Mouse (Mus musculus) embryonic facial prominence, embryonic 14.5 days (tissue): ENCODE measurements around the gene Glo1. TPM values are rescaled to one million over a fixed set of nuclear protein-coding genes. Genes with fewer than 3 reads are reported as not detected.
"Not testable (repeated sequence)": the region's sequence is repeated elsewhere in the genome, so short reads cannot be mapped to it uniquely, and the experiment has no call there.

Experiments used
- ATAC-seq: fragments of 200-750 bp; cut with Nextera tagmentation; 2 replicates; pipeline ENCODE4 v1.8.0; 2017; ENCODE audit warnings: low read depth, moderate number of reproducible peaks, moderate TSS enrichment
- DNase-seq: peaks from one replicate; pipeline ENCODE4 v3.0.0-alpha.2; 2015; ENCODE audit warnings: low spot score
- H3K27ac ChIP-seq: fragments of 300-500 bp; sonication (generic); replicated peaks from 2 replicates; pipeline ENCODE4 v1.5.1; 2014; ENCODE audit warnings: low read depth, mild to moderate bottlenecking, low read length, moderate library complexity
- H3K27me3 ChIP-seq: fragments of 300-500 bp; sonication (generic); replicated peaks from 2 replicates; pipeline ENCODE4 v1.6.1; 2014; ENCODE audit warnings: low read length; ENCODE audit not compliant: control insufficient read depth, insufficient read depth
- H3K36me3 ChIP-seq: fragments of 300-500 bp; sonication (generic); 2 replicates; pipeline ENCODE4 v1.6.1; 2014; ENCODE audit warnings: low read length, mixed read lengths; ENCODE audit not compliant: control insufficient read depth, insufficient read depth
- H3K4me1 ChIP-seq: fragments of 300-500 bp; sonication (generic); 2 replicates; pipeline ENCODE4 v1.6.1; 2014; ENCODE audit warnings: antibody characterized with exemption, low read length; ENCODE audit not compliant: control insufficient read depth, insufficient read depth
- H3K4me2 ChIP-seq: fragments of 300-500 bp; sonication (generic); 2 replicates; pipeline ENCODE4 v1.6.1; 2014; ENCODE audit warnings: low read depth, mild to moderate bottlenecking, low read length, moderate library complexity, mixed read lengths
- H3K4me3 ChIP-seq: fragments of 300-500 bp; sonication (generic); 2 replicates; pipeline ENCODE4 v1.5.1; 2014; ENCODE audit warnings: low read depth, mild to moderate bottlenecking, low read length
- H3K9ac ChIP-seq: fragments of 300-500 bp; sonication (generic); 2 replicates; pipeline ENCODE4 v1.6.1; 2014; ENCODE audit warnings: low read depth, mild to moderate bottlenecking, low read length, moderate library complexity, mixed read lengths
- H3K9me3 ChIP-seq: fragments of 300-500 bp; sonication (generic); 2 replicates; pipeline ENCODE4 v1.6.1; 2016; ENCODE audit warnings: low read length; ENCODE audit not compliant: control insufficient read depth
- WGBS: fragments of 180-500 bp; shearing (Covaris S2); extraction: QIAGEN DNeasy Blood & Tissue Kit; methylation state at CpG from one replicate; pipeline ENCODE4 v1.1.7; 2014; 5-methylcytosine and 5-hydroxymethylcytosine counted together
- polyA plus RNA-seq: library from polyadenylated mRNA; unstranded; fragments of >200 nt; fragmentation: Nextera tagmentation; extraction: Ambion mirVana; gene quantifications from 2 replicates; pipeline ENCODE4 v1.2.1, GENCODE M21; 2014

The Glo1 gene
- polyA plus RNA-seq: 214 and 221 TPM in 2 replicates

DNA sequence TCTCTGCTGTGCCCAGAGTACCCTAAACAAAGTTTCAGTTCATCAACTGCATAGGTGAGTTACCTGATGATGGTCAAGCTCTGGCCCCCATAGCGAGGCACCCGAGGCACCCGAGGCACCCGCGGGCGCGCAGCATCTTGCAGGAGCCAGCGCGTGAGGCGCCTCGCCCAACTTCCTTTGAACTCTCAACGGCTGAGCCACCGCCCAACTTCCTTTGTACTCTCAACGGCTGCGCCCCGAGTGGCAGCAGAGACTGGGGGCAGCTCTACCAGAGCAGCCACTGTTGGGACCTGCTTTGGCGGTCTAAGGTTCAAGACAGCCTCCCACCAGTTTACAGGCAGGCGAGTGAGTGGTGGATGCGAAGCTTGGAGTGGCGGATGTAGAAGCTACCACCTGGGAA, at the start of gene Glo1:
TSS of gene Glo1 (minus strand) at position 153 of the 400 bp plus-strand sequence.
- not testable (repeated sequence) for DNase-seq, H3K36me3 ChIP-seq
- WGBS: no CpG with 5 or more reads among the region's 20 CpGs

DNA sequence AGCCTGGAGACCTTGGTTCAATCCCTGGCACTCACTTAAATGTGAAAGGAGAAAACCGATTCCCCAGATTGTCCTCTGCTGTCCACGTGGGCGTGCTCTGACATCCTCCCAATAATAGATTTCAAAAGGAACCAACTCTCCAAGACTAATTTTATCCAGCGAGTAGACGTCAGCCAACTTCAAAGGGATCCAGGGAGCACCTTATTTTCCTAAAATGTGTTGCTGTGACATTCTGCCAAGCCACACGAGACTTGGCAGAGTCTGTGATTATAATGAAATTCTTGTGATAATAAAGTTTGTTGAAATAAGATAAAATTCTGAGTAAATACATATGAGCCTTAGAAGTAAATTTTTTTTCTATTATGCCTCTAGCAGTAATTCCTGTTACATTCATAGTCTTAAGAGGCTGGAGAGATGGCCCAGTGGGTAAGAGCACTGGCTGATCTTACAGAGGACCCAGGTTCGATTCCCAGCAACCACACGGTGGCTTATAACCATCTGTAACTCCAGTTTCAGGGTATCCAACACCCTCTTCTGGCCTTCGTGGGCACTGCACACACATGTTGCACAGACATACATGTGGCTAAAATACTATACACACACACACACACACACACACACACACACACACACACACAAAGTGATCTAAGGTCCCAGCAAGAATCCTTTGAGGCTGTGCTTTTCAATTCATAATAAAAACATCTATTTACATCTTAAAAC, 48.5 kb upstream of the Glo1 start:
- Histone ChIP-seq H3K27me3 (no peaks in the 10 kb centered on the region), H3K9me3 (no peaks in the 10 kb centered on the region), H3K9ac (no peak overlapping the region), H3K36me3 (no peaks in the 10 kb centered on the region), H3K4me2 (no peak overlapping the region), H3K4me1 (no peaks in the 10 kb centered on the region), H3K4me3 (no peak overlapping the region), H3K27ac (no peak overlapping the region)
- ATAC-seq: no peak
- DNase-seq: no peak
- WGBS: 83% methylated on average over 9 of the region's 9 CpGs

More for the DNA sequence above, at the start of gene Glo1:
- ATAC-seq, H3K4me1 ChIP-seq, H3K4me3 ChIP-seq, H3K27me3 ChIP-seq, H3K9ac ChIP-seq, H3K4me2 ChIP-seq, H3K27ac ChIP-seq, H3K9me3 ChIP-seq: not testable (repeated sequence)

DNA sequence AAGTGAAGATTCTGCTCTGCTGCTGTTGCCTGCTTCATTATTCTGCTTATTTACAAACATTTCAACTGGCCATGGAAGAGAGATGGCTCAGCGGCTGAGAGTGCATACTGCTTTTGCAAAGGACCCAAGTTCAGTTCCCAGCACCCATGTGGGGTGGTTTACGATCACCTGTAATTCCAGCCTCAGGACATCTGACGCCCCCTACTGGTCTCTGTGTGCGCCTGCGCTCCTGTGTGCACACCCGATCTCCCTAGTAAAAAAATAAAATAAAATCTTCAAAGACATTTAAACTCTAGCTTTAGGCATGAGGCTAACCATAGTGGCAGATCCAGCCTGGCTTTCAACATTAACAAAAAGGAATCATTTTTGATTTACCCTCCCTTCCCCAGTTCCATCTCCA, 46.4 kb upstream of the Glo1 start:
- Histone ChIP-seq H3K4me3 (no peak overlapping the region), H3K9ac (no peak overlapping the region), H3K27me3 (no peaks in the 10 kb centered on the region), H3K9me3 (no peaks in the 10 kb centered on the region), H3K27ac (no peak overlapping the region), H3K36me3 (no peaks in the 10 kb centered on the region), H3K4me1 (no peaks in the 10 kb centered on the region), H3K4me2 (no peak overlapping the region)
- 93% methylated on average over 6 of the region's 6 CpGs for WGBS
- DNase-seq (no peak), ATAC-seq (no peak)

DNA sequence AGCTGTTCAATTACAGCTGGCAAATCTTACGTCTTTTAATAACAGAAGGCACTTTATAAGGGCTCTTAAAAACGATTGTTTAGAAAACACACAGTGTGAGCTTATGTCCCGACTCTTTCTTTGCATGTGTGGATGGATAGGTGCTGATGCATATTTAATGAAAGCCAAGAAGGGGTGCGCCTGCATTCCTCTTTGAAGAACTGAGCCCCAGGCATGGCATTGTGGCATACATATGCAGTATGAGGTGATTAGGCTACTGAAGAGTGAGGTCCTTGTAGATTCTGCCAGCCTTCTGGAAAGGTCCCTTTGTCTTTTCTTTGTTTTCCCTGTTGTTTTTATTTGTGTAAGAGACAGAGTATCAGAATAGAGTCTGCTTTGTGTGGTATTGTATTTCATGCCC, 45.9 kb upstream of the Glo1 start:
- WGBS: 75% methylated on average over 4 of the region's 4 CpGs
- no peaks in the 10 kb centered on the region for H3K36me3 ChIP-seq
- no peaks in the 10 kb centered on the region for H3K4me1 ChIP-seq
- H3K9ac ChIP-seq: no peak overlapping the region
- DNase-seq (no peak), ATAC-seq (no peak)
- H3K4me3 ChIP-seq: no peak overlapping the region
- H3K27ac ChIP-seq: no peak overlapping the region
- H3K27me3 ChIP-seq: no peaks in the 10 kb centered on the region
- H3K9me3 ChIP-seq: no peaks in the 10 kb centered on the region
- no peak overlapping the region for H3K4me2 ChIP-seq

DNA sequence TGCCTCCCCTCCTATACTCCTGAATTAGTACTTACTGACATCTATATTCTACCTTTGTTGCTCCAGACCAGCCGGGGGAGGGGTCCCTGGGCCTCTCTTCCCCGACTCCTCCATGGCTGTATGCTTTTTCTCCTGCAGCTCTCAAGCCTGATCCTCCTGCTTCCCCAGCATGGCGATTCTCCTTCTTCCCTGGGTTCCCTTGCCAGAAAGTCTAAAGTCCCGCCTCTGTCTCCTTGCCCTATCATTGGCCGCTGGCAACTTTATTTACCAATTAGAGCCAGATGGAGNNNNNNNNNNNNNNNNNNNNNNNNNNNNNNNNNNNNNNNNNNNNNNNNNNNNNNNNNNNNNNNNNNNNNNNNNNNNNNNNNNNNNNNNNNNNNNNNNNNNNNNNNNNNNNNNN, 38.2 kb upstream of the Glo1 start:
- no peaks in the 10 kb centered on the region for H3K4me1 ChIP-seq
- DNase-seq: no peak
- H3K36me3 ChIP-seq: no peaks in the 10 kb centered on the region
- H3K4me3 ChIP-seq: no peak overlapping the region
- WGBS: 78% methylated on average over 5 of the region's 5 CpGs
- no peak for ATAC-seq
- H3K27me3 ChIP-seq: no peaks in the 10 kb centered on the region
- no peak overlapping the region for H3K9ac ChIP-seq
- no peaks in the 10 kb centered on the region; the same call in 1 of the 2 replicates for H3K9me3 ChIP-seq
- H3K27ac ChIP-seq: no peak overlapping the region
- H3K4me2 ChIP-seq: no peak overlapping the region

DNA sequence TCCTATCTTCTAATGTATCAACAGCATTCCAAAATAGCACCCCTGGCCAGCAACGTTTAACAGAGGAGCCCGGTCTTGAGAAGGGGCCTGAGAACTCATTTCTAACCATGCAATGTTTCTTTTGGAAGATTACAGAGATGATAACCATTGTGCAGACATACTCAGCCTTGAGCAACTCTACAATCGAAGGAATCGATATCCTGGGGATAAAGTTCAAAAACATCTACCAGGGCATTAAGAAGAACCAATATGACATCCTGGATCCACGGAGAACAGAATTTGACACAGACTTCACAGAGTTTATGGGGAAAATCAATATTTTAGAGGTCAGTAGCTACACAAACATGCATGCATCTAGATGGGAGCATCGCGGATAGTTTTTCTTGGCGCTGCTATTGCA, 36.5 kb upstream of the Glo1 start:
- no peaks in the 10 kb centered on the region; the same call in 1 of the 2 replicates for H3K9me3 ChIP-seq
- 92% methylated on average over 8 of the region's 8 CpGs for WGBS
- ATAC-seq: no peak

DNA sequence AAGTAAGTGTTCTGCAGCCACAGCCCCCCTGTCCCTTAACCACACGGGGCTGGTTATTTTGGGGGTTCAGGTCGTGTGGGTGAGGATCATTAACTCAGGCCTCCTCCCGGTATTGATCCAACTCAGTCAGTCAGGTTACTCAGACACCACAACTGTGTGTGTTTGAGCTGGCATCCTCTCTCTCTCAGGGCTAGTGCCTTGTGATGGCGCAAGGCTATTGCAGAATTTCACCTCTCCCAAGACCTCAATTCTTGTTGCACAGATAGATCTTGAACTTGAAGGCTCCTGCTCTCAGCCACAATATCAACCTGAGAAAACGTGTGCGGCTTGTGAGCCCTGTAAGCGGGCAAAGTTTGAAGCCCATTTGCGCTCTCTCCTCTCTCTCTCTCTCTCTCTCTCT, 35.5 kb upstream of the Glo1 start:
- no peak for ATAC-seq
- Histone ChIP-seq H3K9me3 (no peaks in the 10 kb centered on the region; the same call in 1 of the 2 replicates), H3K36me3 (no peaks in the 10 kb centered on the region), H3K27me3 (no peaks in the 10 kb centered on the region), H3K27ac (no peak overlapping the region), H3K9ac (no peak overlapping the region), H3K4me1 (no peaks in the 10 kb centered on the region), H3K4me2 (no peak overlapping the region), H3K4me3 (no peak overlapping the region)
- no peak for DNase-seq
- 69% methylated on average over 8 of the region's 8 CpGs for WGBS

More for the DNA sequence above, 36.5 kb upstream of the Glo1 start:
- Histone ChIP-seq H3K27ac (no peak overlapping the region), H3K4me3 (no peak overlapping the region), H3K9ac (no peak overlapping the region), H3K36me3 (no peaks in the 10 kb centered on the region), H3K4me1 (no peaks in the 10 kb centered on the region), H3K4me2 (no peak overlapping the region), H3K27me3 (no peaks in the 10 kb centered on the region)
- DNase-seq: no peak

DNA sequence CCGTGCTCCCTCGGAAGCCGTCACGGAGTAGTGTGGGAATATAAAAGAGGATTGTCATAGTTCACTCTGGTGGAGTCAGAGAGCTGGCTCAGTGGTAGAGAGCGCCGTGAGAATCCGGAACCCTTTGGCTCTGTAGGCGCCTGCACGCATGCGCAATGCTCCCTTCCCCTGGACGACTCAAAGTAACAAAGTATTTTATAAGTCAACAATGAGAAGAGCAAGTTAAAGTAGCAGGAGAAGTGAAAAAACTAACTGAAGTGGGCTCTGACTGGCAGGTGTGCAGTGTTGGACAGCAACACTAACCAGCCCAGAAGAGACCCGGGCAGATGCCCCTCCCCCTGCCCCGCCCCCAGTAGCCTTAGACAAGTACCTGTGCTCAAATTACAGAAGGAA, 31.5 kb upstream of the Glo1 start:
- H3K27me3 ChIP-seq: no peaks in the 10 kb centered on the region
- no peaks in the 10 kb centered on the region for H3K4me1 ChIP-seq
- H3K9me3 ChIP-seq: 0 out of 2 replicates have a peak, but pooled peaks cover under 1% of the 10 kb centered on the region
- peak overlapping the region; percentile 54 for H3K4me2 ChIP-seq
- WGBS: 11% methylated on average over 13 of the region's 13 CpGs
- ATAC-seq: peak; percentile 90
- peak overlapping the region; percentile 40 for H3K4me3 ChIP-seq
- H3K27ac ChIP-seq: peak overlapping the region; percentile 58
- peak; percentile 86 for DNase-seq
- peak overlapping the region; percentile 54 for H3K9ac ChIP-seq
- H3K36me3 ChIP-seq: no peaks in the 10 kb centered on the region
